Mouse (Mus musculus) heart, postnatal 0 days (tissue): ENCODE results near the gene 1700093K21Rik. TPM values are rescaled to one million over a fixed set of nuclear protein-coding genes. Genes with fewer than 3 reads are reported as not detected.

Experiments used
- ATAC-seq: fragments of 200-750 bp; cut with Nextera tagmentation; 2 replicates; pipeline ENCODE4 v1.8.0; 2017; ENCODE audit warnings: low read depth, moderate number of reproducible peaks, moderate library complexity; ENCODE audit not compliant: insufficient read depth
- DNase-seq: peaks from one replicate; pipeline ENCODE4 v3.0.0-alpha.2; 2016; ENCODE audit warnings: low spot score
- H3K27ac ChIP-seq: fragments of 300-500 bp; sonication (generic); 2 replicates; pipeline ENCODE4 v1.5.1; 2014; ENCODE audit warnings: low read depth, mild to moderate bottlenecking
- H3K27me3 ChIP-seq: fragments of 300-500 bp; sonication (generic); 2 replicates; pipeline ENCODE4 v1.6.1; 2014; ENCODE audit warnings: low read length, mixed read lengths; ENCODE audit not compliant: control insufficient read depth, insufficient read depth
- H3K36me3 ChIP-seq: fragments of 300-500 bp; sonication (generic); replicated peaks from 2 replicates; pipeline ENCODE4 v1.6.1; 2014; ENCODE audit warnings: low read length, mixed read lengths; ENCODE audit not compliant: control insufficient read depth, insufficient read depth
- H3K4me1 ChIP-seq: fragments of 300-500 bp; sonication (generic); 2 replicates; pipeline ENCODE4 v1.6.1; 2014; ENCODE audit warnings: antibody characterized with exemption; ENCODE audit not compliant: control insufficient read depth, insufficient read depth
- H3K4me2 ChIP-seq: fragments of 300-500 bp; sonication (generic); 2 replicates; pipeline ENCODE4 v1.6.1; 2014; ENCODE audit warnings: low read depth, mild to moderate bottlenecking, low read length, moderate library complexity
- H3K4me3 ChIP-seq: fragments of 300-500 bp; sonication (generic); 2 replicates; pipeline ENCODE4 v1.5.1; 2014; ENCODE audit warnings: low read depth, low read length
- H3K9ac ChIP-seq: fragments of 300-500 bp; sonication (generic); replicated peaks from 2 replicates; pipeline ENCODE4 v1.6.1; 2014; ENCODE audit warnings: low read depth, low read length, mixed read lengths
- H3K9me3 ChIP-seq: fragments of 300-500 bp; sonication (generic); replicated peaks from 2 replicates; pipeline ENCODE4 v1.6.1; 2016; ENCODE audit warnings: low read length; ENCODE audit not compliant: control insufficient read depth
- CTCF ChIP-seq: IDR thresholded peaks from 2 replicates; pipeline ENCODE4 v1.5.1; 2016; ENCODE audit warnings: antibody characterized with exemption, control low read depth, low read depth
- EP300 ChIP-seq: IDR thresholded peaks from 2 replicates; pipeline ENCODE4 v1.6.1; 2016; ENCODE audit warnings: antibody characterized with exemption, low read depth
- WGBS: fragments of 180-500 bp; shearing (Covaris S2); extraction: QIAGEN DNeasy Blood & Tissue Kit; methylation state at CpG from one replicate; pipeline ENCODE4 v1.1.7; 2014; 5-methylcytosine and 5-hydroxymethylcytosine counted together
- microRNA-seq: library from miRNA; unstranded; fragments of <30 nt; microRNA quantifications from one replicate; pipeline ENCODE4, GENCODE M21; 2016
- polyA plus RNA-seq: library from polyadenylated mRNA; unstranded; fragments of >200 nt; fragmentation: Nextera tagmentation; extraction: Ambion mirVana; gene quantifications from 2 replicates; pipeline ENCODE4 v1.2.1, GENCODE M21; 2015
- total RNA-seq: library from RNA; depleted of rRNA; stranded (reverse); fragments of >200 nt; gene quantifications from 2 replicates; pipeline ENCODE4 v1.2.3, GENCODE M21; 2014; ENCODE audit warnings: low replicate concordance; rRNA removed

The 1700093K21Rik gene
- total and polyA plus RNA-seq, 2 experiments from 2014 or later, result not detected

DNA sequence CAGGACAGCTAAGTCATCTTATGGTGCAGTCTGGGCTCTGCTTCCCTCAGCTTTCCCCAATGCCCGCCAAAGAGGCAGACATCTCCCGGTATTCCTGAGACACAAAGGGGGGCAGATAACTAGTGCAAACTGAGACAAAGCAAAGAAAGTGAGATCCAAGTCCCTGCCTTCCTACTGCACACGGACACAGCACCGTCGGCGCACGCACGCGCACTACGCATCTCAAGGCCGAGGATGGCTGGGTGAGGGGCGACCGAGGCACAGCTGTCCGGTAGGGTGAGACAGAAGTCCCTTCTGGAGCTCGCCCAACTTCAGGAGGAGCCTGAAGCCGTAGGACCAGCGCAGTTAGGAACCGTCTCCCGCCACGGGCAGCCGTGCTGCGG, 23.6 kb downstream of the 1700093K21Rik start:
- 0% methylated on average over 15 of the region's 22 CpGs for WGBS
- ATAC-seq (peak; percentile 78), DNase-seq (peak; percentile 78)
- Histone ChIP-seq H3K27ac (peak overlapping the region; percentile 95), H3K9me3 (no peaks in the 10 kb centered on the region), H3K27me3 (no peaks in the 10 kb centered on the region), H3K36me3 (peaks cover 23% of the 10 kb centered on the region), H3K9ac (peak overlapping the region; percentile 90), H3K4me3 (peak overlapping the region; percentile 87), H3K4me2 (peak overlapping the region; percentile 65), H3K4me1 (peaks cover 14% of the 10 kb centered on the region)
- no peak for TF ChIP-seq EP300
- TF ChIP-seq CTCF, result no peak

DNA sequence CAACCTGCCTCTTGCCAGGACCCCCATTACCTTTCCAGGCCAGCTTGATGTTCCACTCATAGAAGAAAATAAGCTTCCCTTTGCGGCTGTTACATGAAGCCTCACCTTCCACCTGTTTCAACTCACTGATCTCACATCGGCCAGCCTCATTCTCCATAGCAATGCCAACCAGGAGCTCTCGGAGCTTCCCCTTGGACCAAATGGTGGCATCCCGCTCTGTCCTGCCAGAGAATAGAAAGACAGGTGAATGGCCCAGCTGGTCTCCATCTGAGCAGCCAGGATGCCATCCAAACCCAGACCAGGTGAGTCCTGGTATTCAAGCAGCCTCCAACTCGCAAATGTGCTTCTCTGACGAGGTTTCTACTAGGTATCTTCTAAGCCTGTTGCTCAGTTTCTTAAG, 24.3 kb downstream of the 1700093K21Rik start:
- Histone ChIP-seq H3K4me2 (peak overlapping the region; percentile 65), H3K9me3 (no peaks in the 10 kb centered on the region), H3K4me1 (peaks cover 14% of the 10 kb centered on the region), H3K27me3 (no peaks in the 10 kb centered on the region), H3K36me3 (peaks cover 28% of the 10 kb centered on the region), H3K9ac (peak overlapping the region; percentile 90), H3K4me3 (peak overlapping the region; percentile 87), H3K27ac (0 out of 2 replicates have a peak overlapping the region, but pooled peaks have one; percentile 95)
- 55% methylated on average over 6 of the region's 6 CpGs for WGBS
- no peak for DNase-seq
- no peak for ATAC-seq
- TF ChIP-seq EP300 (no peak), CTCF (no peak)

DNA sequence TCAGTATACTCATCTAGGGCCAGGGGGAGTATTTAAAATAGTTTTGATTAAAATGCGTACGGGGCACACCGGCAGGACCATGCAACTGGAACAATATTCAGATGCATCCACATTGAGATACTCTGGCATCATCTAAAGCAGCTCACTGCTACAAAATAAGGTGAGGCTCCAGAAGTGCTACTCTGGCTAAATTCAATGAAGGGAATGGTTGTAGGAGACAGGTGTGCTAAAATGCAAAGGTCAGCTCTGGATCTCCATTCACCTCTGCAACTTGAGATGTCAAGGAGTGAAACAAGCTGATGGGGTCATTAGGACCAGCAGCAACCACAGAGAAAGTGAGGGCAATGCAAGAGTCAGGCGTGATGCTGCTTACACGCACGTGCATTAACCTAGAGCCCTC, 25.7 kb downstream of the 1700093K21Rik start:
- peaks cover 43% of the 10 kb centered on the region for H3K36me3 ChIP-seq
- no peak overlapping the region for H3K27ac ChIP-seq
- ATAC-seq (no peak), DNase-seq (no peak)
- H3K4me3 ChIP-seq, result no peak overlapping the region
- H3K4me1 ChIP-seq, result peaks cover 14% of the 10 kb centered on the region
- no peak overlapping the region for H3K9ac ChIP-seq
- H3K9me3 ChIP-seq, result no peaks in the 10 kb centered on the region
- WGBS, result 89% methylated on average over 6 of the region's 6 CpGs
- no peaks in the 10 kb centered on the region for H3K27me3 ChIP-seq
- H3K4me2 ChIP-seq, result no peak overlapping the region
- TF ChIP-seq CTCF (no peak), EP300 (no peak)

DNA sequence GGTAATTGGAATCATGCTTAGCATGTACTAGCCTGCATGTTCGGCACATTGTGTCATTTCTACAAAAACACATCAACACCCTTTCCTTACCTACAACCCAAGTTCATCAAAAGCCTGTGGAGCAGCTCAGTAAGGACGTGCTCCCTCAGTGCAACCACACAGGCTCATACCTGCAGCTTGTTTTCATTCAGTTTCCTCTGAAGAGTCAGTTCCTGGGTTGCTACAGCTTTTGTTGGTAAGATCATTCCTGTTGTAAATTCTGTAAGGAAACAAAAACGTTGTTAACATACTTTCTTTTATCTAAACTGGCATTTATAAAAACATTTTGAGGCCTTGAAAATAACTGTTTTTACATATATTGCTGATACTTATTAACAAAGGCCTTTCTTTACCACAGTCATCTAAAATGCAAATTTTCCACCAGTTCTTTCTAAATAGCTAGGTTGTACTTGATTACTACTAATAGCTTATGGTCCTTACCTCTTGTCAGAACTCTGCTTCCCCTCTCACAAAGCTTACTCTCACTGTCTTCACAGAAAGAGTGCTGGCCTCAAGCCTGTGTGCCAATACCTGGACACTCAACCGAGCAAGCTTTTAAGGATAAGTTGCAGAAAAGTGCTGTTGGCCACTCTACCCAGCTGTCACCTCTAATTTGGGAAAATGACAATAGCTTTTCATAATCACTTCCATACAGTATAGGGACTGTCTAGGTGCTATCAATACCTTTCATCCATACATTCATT, 28.7 kb downstream of the 1700093K21Rik start:
- ATAC-seq (no peak), DNase-seq (no peak)
- Histone ChIP-seq H3K9ac (no peak overlapping the region), H3K9me3 (no peaks in the 10 kb centered on the region), H3K4me3 (no peak overlapping the region), H3K36me3 (peaks cover 73% of the 10 kb centered on the region), H3K27ac (no peak overlapping the region), H3K27me3 (no peaks in the 10 kb centered on the region), H3K4me1 (peaks cover 14% of the 10 kb centered on the region), H3K4me2 (no peak overlapping the region)
- 88% methylated on average over 4 of the region's 4 CpGs for WGBS
- TF ChIP-seq CTCF (no peak), EP300 (no peak)

DNA sequence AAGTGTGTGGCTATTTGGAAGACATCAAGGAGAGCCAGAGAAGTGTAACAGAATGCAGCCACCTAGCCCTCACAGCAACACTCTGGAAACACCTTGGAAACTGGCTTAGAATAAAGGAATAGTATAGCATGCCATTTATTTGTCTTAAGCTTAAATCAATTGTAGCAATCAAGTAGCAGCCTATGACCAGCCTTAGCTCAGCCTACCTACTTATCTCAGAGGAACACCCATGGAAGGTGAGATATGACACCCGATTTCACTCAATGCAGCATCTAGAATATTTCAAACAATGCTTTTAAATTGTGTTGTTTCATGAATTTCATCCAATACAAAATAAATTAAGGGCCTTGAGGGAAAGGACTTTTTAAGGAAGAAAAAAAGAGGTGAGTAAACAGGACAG, 31.0 kb downstream of the 1700093K21Rik start:
- Histone ChIP-seq H3K27ac (no peak overlapping the region), H3K9ac (no peak overlapping the region), H3K36me3 (peaks cover 89% of the 10 kb centered on the region), H3K27me3 (no peaks in the 10 kb centered on the region), H3K4me2 (no peak overlapping the region), H3K4me1 (no peaks in the 10 kb centered on the region), H3K9me3 (no peaks in the 10 kb centered on the region), H3K4me3 (no peak overlapping the region)
- no peak for TF ChIP-seq EP300
- no peak for TF ChIP-seq CTCF
- no peak for DNase-seq
- ATAC-seq, result no peak
- 71% methylated on average over 1 of the region's 1 CpGs for WGBS

Small RNA genes lying within 50 kb of the gene (microRNA-seq; reads per million reads assigned to microRNA genes)
- not detected for gene Gm47279

Other genes with a start within 250 kb of the 1700093K21Rik start
- 37.1 and 42.7 TPM in 2 replicates for gene Usp34, start 214.3 kb downstream of the 1700093K21Rik start, total RNA-seq
- 9.2 and 11.4 TPM in 2 replicates for gene Usp34, start 214.3 kb downstream of the 1700093K21Rik start, polyA plus RNA-seq
- gene Ahsa2, start 23.1 kb downstream of the 1700093K21Rik start, total RNA-seq, result 4.9 and 15.8 TPM in 2 replicates
- gene Ahsa2, start 23.1 kb downstream of the 1700093K21Rik start, polyA plus RNA-seq, result 34.7 and 42.9 TPM in 2 replicates
- gene 0610010F05Rik, start 112.5 kb upstream of the 1700093K21Rik start, total RNA-seq, result 6.0 and 6.6 TPM in 2 replicates
- 15.8 and 16.2 TPM in 2 replicates for gene 0610010F05Rik, start 112.5 kb upstream of the 1700093K21Rik start, polyA plus RNA-seq
- gene Pus10, start 144.5 kb upstream of the 1700093K21Rik start, total RNA-seq, result 4.8 and 13.3 TPM in 2 replicates
- gene Pus10, start 144.5 kb upstream of the 1700093K21Rik start, polyA plus RNA-seq, result 7.9 and 8.7 TPM in 2 replicates
- 12.7 and 22.5 TPM in 2 replicates for gene Pex13, start 144.8 kb upstream of the 1700093K21Rik start, total RNA-seq
- gene Pex13, start 144.8 kb upstream of the 1700093K21Rik start, polyA plus RNA-seq, result 27.8 and 33.0 TPM in 2 replicates
- gene Rel, start 249.8 kb upstream of the 1700093K21Rik start, total RNA-seq, result 4.1 TPM in 2 replicates
- gene Rel, start 249.8 kb upstream of the 1700093K21Rik start, polyA plus RNA-seq, result 2.1 and 2.2 TPM in 2 replicates